In the genomic region with DNA sequence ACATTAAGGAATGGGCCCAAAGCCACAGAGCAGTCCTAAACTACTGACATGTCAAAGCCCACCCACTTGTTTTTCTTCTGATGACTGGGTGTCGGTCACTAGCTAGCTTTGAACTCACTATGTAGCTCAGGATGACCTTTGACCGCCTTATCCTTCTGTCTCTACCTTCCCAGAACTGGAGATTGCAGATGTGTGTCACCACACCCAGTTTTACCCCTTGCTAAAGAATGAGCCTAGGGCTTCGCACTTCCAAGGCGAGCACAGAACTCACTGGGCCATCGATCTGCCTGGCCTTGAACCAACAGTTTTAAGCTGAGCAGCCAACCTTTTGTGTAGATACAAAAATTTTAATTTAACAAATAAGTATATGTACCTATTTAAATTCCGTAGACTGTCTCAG, we compare ENCODE assay signal across 29 mouse cellular contexts.
"Had no signal": no experiment of that assay in that cellular context is flagged by ENCODE, and none has a peak within 500 bp of the region (broad histone marks: within the 10 kb centered on the region; RNA-seq: fewer than 3 reads in every experiment).

No protein-coding gene starts in this region.

- H3K4me2 ChIP-seq: heart, embryonic 11.5 days; heart, embryonic 13.5 days; heart, embryonic 15.5 days; hindbrain, embryonic 12.5 days; hindbrain, embryonic 14.5 days; kidney, embryonic 15.5 days; limb, embryonic 12.5 days; liver, embryonic 11.5 days; liver, embryonic 13.5 days; liver, embryonic 15.5 days had no signal

- H3K36me3 ChIP-seq: heart, embryonic 13.5 days; heart, embryonic 15.5 days; hindbrain, embryonic 10.5 days; hindbrain, embryonic 12.5 days; kidney, embryonic 15.5 days; limb, embryonic 10.5 days; limb, embryonic 12.5 days; liver, embryonic 13.5 days; liver, embryonic 15.5 days had no signal

- DNase-seq: gastrocnemius, postnatal 14 days; gastrocnemius, postnatal 36 days; heart, adult 11 months; heart, adult 2 months; heart, postnatal 14 days; heart, postnatal 4 days; kidney, adult 11 months; kidney, adult 2 months; kidney, adult 9 months; kidney, postnatal 14 days; kidney, postnatal 36 days; layer of hippocampus, adult 9-11 months; liver; liver, embryonic 13.5 days had no signal

- H3K27ac ChIP-seq: heart, adult 2 months; heart, embryonic 13.5 days; heart, embryonic 15.5 days; hindbrain, embryonic 10.5 days; hindbrain, embryonic 12.5 days; hindbrain, embryonic 14.5 days; kidney, embryonic 15.5 days; kidney, postnatal 0 days; left cerebral cortex, adult 2 months; limb, embryonic 10.5 days; limb, embryonic 12.5 days; liver, embryonic 13.5 days; liver, embryonic 15.5 days had no signal

- H3K4me3 ChIP-seq: heart, adult 2 months; heart, embryonic 13.5 days; heart, embryonic 15.5 days; hindbrain, embryonic 10.5 days; hindbrain, embryonic 12.5 days; kidney, embryonic 15.5 days; left cerebral cortex, adult 2 months; limb, embryonic 10.5 days; limb, embryonic 12.5 days; liver, embryonic 13.5 days; liver, embryonic 15.5 days had no signal

- H3K27me3 ChIP-seq: heart, embryonic 13.5 days; heart, embryonic 15.5 days; hindbrain, embryonic 12.5 days; kidney, embryonic 15.5 days; limb, embryonic 12.5 days; liver, embryonic 13.5 days; liver, embryonic 15.5 days had no signal

- H3K4me1 ChIP-seq: heart, embryonic 13.5 days; liver, embryonic 13.5 days; liver, embryonic 15.5 days had no signal

- H3K9me3 ChIP-seq: heart, embryonic 13.5 days; heart, embryonic 15.5 days; hindbrain, embryonic 10.5 days; hindbrain, embryonic 12.5 days; kidney, embryonic 15.5 days; limb, embryonic 10.5 days; limb, embryonic 12.5 days; liver, embryonic 13.5 days; liver, embryonic 15.5 days had no signal

- H3K9ac ChIP-seq: heart, embryonic 13.5 days; heart, embryonic 15.5 days; hindbrain, embryonic 12.5 days; hindbrain, embryonic 14.5 days; kidney, embryonic 15.5 days; limb, embryonic 12.5 days; liver, embryonic 13.5 days; liver, embryonic 15.5 days had no signal

- ATAC-seq: hindbrain, embryonic 16.5 days; inflammation-experienced regulatory T-cells, adult 6 months had no signal
